Comparison of ENCODE assay signal across 8 mouse cellular contexts in genomic region chr11:98329081-98329959, GRCm38 (mm10). TPM values are rescaled to one million over a fixed set of nuclear protein-coding genes. Genes with fewer than 3 reads are reported as not detected.
DNase-seq lines count a peak whose midpoint lies in the region; ATAC-seq and TF ChIP-seq lines count a peak whose summit lies in the region.

Neurod2 (minus strand) TSS chr11:98329648.

- H3K36me3 ChIP-seq in lung, postnatal 0 days (ENCODE audit: insufficient read depth, low read length) = no peaks in the 10 kb centered on the region
- H3K36me3 ChIP-seq in embryonic facial prominence, embryonic 14.5 days (ENCODE audit: control insufficient read depth, insufficient read depth, low read length) = no peaks in the 10 kb centered on the region
- no peaks in the 10 kb centered on the region for H3K36me3 ChIP-seq in midbrain, postnatal 0 days (ENCODE audit: insufficient read depth, low read length)

- no peak for DNase-seq in lung, postnatal 0 days (ENCODE audit: low spot score)
- DNase-seq in lung, postnatal 36 days = no peak
- no peak for DNase-seq in embryonic facial prominence, embryonic 14.5 days (ENCODE audit: low spot score)
- peak; percentile 86 to 94 for DNase-seq in layer of hippocampus, postnatal 14 days (ENCODE audit: low spot score in 2 of 2)
- peak; percentile 91 for DNase-seq in midbrain, postnatal 0 days (ENCODE audit: low spot score)
- no peak for DNase-seq in urinary bladder, postnatal 14 days (ENCODE audit: low spot score)
- DNase-seq in embryo, embryonic 10 days (ENCODE audit: low spot score) = no peak

- H3K4me3 ChIP-seq in lung, postnatal 0 days (ENCODE audit: low read depth, low read length) = peak within 1 kb of the TSS; percentile 25
- peak within 1 kb of the TSS; percentile 26 for H3K4me3 ChIP-seq in embryonic facial prominence, embryonic 14.5 days (ENCODE audit: low read depth, low read length)
- peak within 1 kb of the TSS; percentile 30 for H3K4me3 ChIP-seq in midbrain, postnatal 0 days (ENCODE audit: low read depth, low read length)

- no peak for TF ChIP-seq CTCF in lung, postnatal 0 days (IDR thresholded peaks at IDR 0.05)
- TF ChIP-seq CTCF in midbrain, postnatal 0 days (IDR thresholded peaks at IDR 0.05) = no peak

- no peak within 1 kb of the TSS for H3K9ac ChIP-seq in lung, postnatal 0 days (replicated peaks; ENCODE audit: low read depth)
- H3K9ac ChIP-seq in embryonic facial prominence, embryonic 14.5 days (ENCODE audit: low read depth, low read length) = 0 out of 2 replicates have a peak within 1 kb of the TSS, but pooled peaks have one; percentile 3
- H3K9ac ChIP-seq in midbrain, postnatal 0 days (replicated peaks; ENCODE audit: low read length, poor library complexity, severe bottlenecking) = peak within 1 kb of the TSS; percentile 44; the same call in 1 of the 2 replicates

- H3K27me3 ChIP-seq in lung, postnatal 0 days (replicated peaks; ENCODE audit: insufficient read depth, low read length) = peaks cover 86% of the 10 kb centered on the region
- H3K27me3 ChIP-seq in embryonic facial prominence, embryonic 14.5 days (replicated peaks; ENCODE audit: control insufficient read depth, insufficient read depth, low read length) = peaks cover 100% of the 10 kb centered on the region
- peaks cover 77% of the 10 kb centered on the region for H3K27me3 ChIP-seq in midbrain, postnatal 0 days (ENCODE audit: insufficient read depth, low read length)

- 2% methylated on average over 30 of the region's 38 CpGs for WGBS in lung, postnatal 0 days
- 2% methylated on average over 36 of the region's 38 CpGs for WGBS in embryonic facial prominence, embryonic 14.5 days
- WGBS in midbrain, postnatal 0 days = under 1% methylated on average over 36 of the region's 38 CpGs

- H3K27ac ChIP-seq in lung, postnatal 0 days (ENCODE audit: low read length) = no peak within 1 kb of the TSS
- no peak within 1 kb of the TSS for H3K27ac ChIP-seq in embryonic facial prominence, embryonic 14.5 days (replicated peaks; ENCODE audit: low read depth, low read length)
- H3K27ac ChIP-seq in midbrain, postnatal 0 days (ENCODE audit: low read depth, low read length) = no peak within 1 kb of the TSS; the same call in 1 of the 2 replicates

- H3K4me2 ChIP-seq in lung, postnatal 0 days (replicated peaks; ENCODE audit: low read depth, low read length) = peak within 1 kb of the TSS; percentile 39
- H3K4me2 ChIP-seq in embryonic facial prominence, embryonic 14.5 days (ENCODE audit: low read depth, low read length) = peak within 1 kb of the TSS; percentile 45
- H3K4me2 ChIP-seq in midbrain, postnatal 0 days (ENCODE audit: low read depth, low read length, poor library complexity, severe bottlenecking) = peak within 1 kb of the TSS; percentile 36

- H3K4me1 ChIP-seq in lung, postnatal 0 days (ENCODE audit: insufficient read depth, low read depth, low read length) = peaks cover 7% of the 10 kb centered on the region; the same call in 1 of the 2 replicates
- H3K4me1 ChIP-seq in embryonic facial prominence, embryonic 14.5 days (ENCODE audit: control insufficient read depth, insufficient read depth, low read length) = peaks cover 14% of the 10 kb centered on the region; the same call in 1 of the 2 replicates
- H3K4me1 ChIP-seq in midbrain, postnatal 0 days (ENCODE audit: insufficient read depth, low read length) = no peaks in the 10 kb centered on the region; the same call in 1 of the 2 replicates

- TF ChIP-seq EP300 in lung, postnatal 0 days (IDR thresholded peaks at IDR 0.05) = no peak

- no peak for ATAC-seq in lung, postnatal 0 days
- ATAC-seq in embryonic facial prominence, embryonic 14.5 days (ENCODE audit: low read depth) = no peak
- no peak for ATAC-seq in midbrain, postnatal 0 days (ENCODE audit: low FRiP score)
- no peak for ATAC-seq in CD4-positive, CD25-positive, alpha-beta regulatory T cell, adult 4 months

- H3K9me3 ChIP-seq in lung, postnatal 0 days (ENCODE audit: low read length) = no peaks in the 10 kb centered on the region
- no peaks in the 10 kb centered on the region for H3K9me3 ChIP-seq in embryonic facial prominence, embryonic 14.5 days (ENCODE audit: control insufficient read depth, low read length)
- H3K9me3 ChIP-seq in midbrain, postnatal 0 days (ENCODE audit: low read length) = no peaks in the 10 kb centered on the region

RNA-seq across cellular contexts. Expression of gene Neurod2, which starts in this region (rescaled TPM):
- not detected in 2 replicates for polyA plus RNA-seq in lung, postnatal 0 days (2015; fragmentation: Nextera tagmentation; extraction: Ambion mirVana)
- 0.10 TPM in 1 of 2 replicates, not detected in the other for polyA plus RNA-seq in embryonic facial prominence, embryonic 14.5 days (2014; fragmentation: Nextera tagmentation; extraction: Ambion mirVana)
- 100 to 1,000 TPM; 113 to 124 TPM for total RNA-seq in layer of hippocampus, postnatal 14 days (2021)
- total RNA-seq in midbrain, postnatal 0 days (2014; rRNA removed) = 11.6 and 24.4 TPM in 2 replicates
- 2.1 and 3.3 TPM in 2 replicates for polyA plus RNA-seq in midbrain, postnatal 0 days (2015; fragmentation: Nextera tagmentation; extraction: Ambion mirVana)
- not detected for polyA plus RNA-seq in CD4-positive, CD25-positive, alpha-beta regulatory T cell, adult 4 months (2017; shearing (Covaris generic))

Comparison
In these comparisons a context has a peak if more than half of its experiments do, and no peak if none do; other contexts are left out.
1. DNase-seq: peak in layer of hippocampus, postnatal 14 days (2 of 2) and midbrain, postnatal 0 days (single experiment); none in lung, postnatal 0 days (single experiment), lung, postnatal 36 days (single experiment), embryonic facial prominence, embryonic 14.5 days (single experiment), urinary bladder, postnatal 14 days (single experiment) and embryo, embryonic 10 days (single experiment).
2. Peak in every context shown above with its lines, with median percentiles within 50 percentile points of each other: H3K4me2 ChIP-seq and H3K4me3 ChIP-seq.